Mouse (Mus musculus) gastrocnemius, postnatal 14 days (tissue): Measurements from ENCODE around the gene Pdia4. TPM values are rescaled to one million over a fixed set of nuclear protein-coding genes. Genes with fewer than 3 reads are reported as not detected.
"Not testable (repeated sequence)": the region's sequence is repeated elsewhere in the genome, so short reads cannot be mapped to it uniquely, and the experiment has no call there.

Experiments used
- DNase-seq: peaks from one replicate; pipeline ENCODE4 v3.0.0; 2021; ENCODE audit warnings: mixed read lengths
- intact Hi-C: fragments of 180-260 bp; cut with DNase I; formaldehyde crosslinking; loops from one replicate; pipeline ENCODE4 v1.15.1; 2025; ENCODE audit warnings: low total_unique reads
- total RNA-seq, 2 experiments: library from RNA; stranded (reverse); gene quantifications; 2 replicates each; pipeline ENCODE4 v1.2.3; 2021

Gene Pdia4
- total RNA-seq, 2 experiments from 2014 or later = 22.3 to 32.2 TPM

GRCm38 (mm10) chr6:47816151-47816550 is 2.9 kb upstream of the Pdia4 start:
- intact Hi-C loops = no loop called here
- DNase-seq = no peak

- intact Hi-C loops = no loop called here
- DNase-seq = no peak
Measured at GRCm38 (mm10) chr6:47812271-47812915, 837 bp downstream of the Pdia4 start.

- intact Hi-C loops = no loop called here
Measured at GRCm38 (mm10) chr6:47811324-47811723, 1.9 kb downstream of the Pdia4 start.

GRCm38 (mm10) chr6:47810181-47810580 is 3.0 kb downstream of the Pdia4 start:
- intact Hi-C loops = no loop called here
- DNase-seq = no peak

More at GRCm38 (mm10) chr6:47811324-47811723, 1.9 kb downstream of the Pdia4 start:
- DNase-seq = no peak

- DNase-seq = no peak
- intact Hi-C loops = no loop called here
Measured at GRCm38 (mm10) chr6:47809053-47809452, 4.2 kb downstream of the Pdia4 start.

GRCm38 (mm10) chr6:47808545-47808944 is 4.7 kb downstream of the Pdia4 start:
- intact Hi-C loops = no loop called here
- DNase-seq = no peak

- intact Hi-C loops = no loop called here
- no peak for DNase-seq
Measured at GRCm38 (mm10) chr6:47807419-47807818, 5.8 kb downstream of the Pdia4 start.

GRCm38 (mm10) chr6:47805520-47805919 is 7.7 kb downstream of the Pdia4 start:
- intact Hi-C loops = no loop called here
- DNase-seq = no peak

GRCm38 (mm10) chr6:47799079-47799478 is 14.2 kb downstream of the Pdia4 start:
- intact Hi-C loops = loop anchor here (5.0 kb wide), 1 partner anchor 33 kb away; the partner anchor contains the start of gene Zfp786
- DNase-seq = peak; percentile 46

GRCm38 (mm10) chr6:47794106-47794830 is 19.0 kb downstream of the Pdia4 start:
- intact Hi-C loops = no loop called here
- peak; percentile 13 for DNase-seq

- no peak for DNase-seq
- intact Hi-C loops = no loop called here
Measured at GRCm38 (mm10) chr6:47793284-47793683, 19.9 kb downstream of the Pdia4 start.

- intact Hi-C loops = no loop called here
- DNase-seq = no peak
Measured at GRCm38 (mm10) chr6:47792533-47792932, 20.7 kb downstream of the Pdia4 start.

- intact Hi-C loops = no loop called here
Measured at GRCm38 (mm10) chr6:47790745-47791144, 22.5 kb downstream of the Pdia4 start.

GRCm38 (mm10) chr6:47788821-47789220 is 24.4 kb downstream of the Pdia4 start:
- intact Hi-C loops = no loop called here
- DNase-seq = no peak

More at GRCm38 (mm10) chr6:47790745-47791144, 22.5 kb downstream of the Pdia4 start:
- DNase-seq = no peak

- intact Hi-C loops = no loop called here
- peak; percentile 78 for DNase-seq
Measured at GRCm38 (mm10) chr6:47787941-47788736, 25.1 kb downstream of the Pdia4 start.

GRCm38 (mm10) chr6:47784707-47785412 is 28.4 kb downstream of the Pdia4 start:
- DNase-seq = no peak
- intact Hi-C loops = no loop called here

GRCm38 (mm10) chr6:47781091-47781968 is 31.9 kb downstream of the Pdia4 start:
- intact Hi-C loops = no loop called here
- DNase-seq = no peak

GRCm38 (mm10) chr6:47780576-47781013 is 32.6 kb downstream of the Pdia4 start:
- intact Hi-C loops = no loop called here

GRCm38 (mm10) chr6:47771760-47772159 is 41.5 kb downstream of the Pdia4 start:
- intact Hi-C loops, DNase-seq: not testable (repeated sequence)

More at GRCm38 (mm10) chr6:47780576-47781013, 32.6 kb downstream of the Pdia4 start:
- no peak for DNase-seq
